Mouse (Mus musculus): ENCODE data around the gene Nim1k. TPM values are rescaled to one million over a fixed set of nuclear protein-coding genes. Genes with fewer than 3 reads are reported as not detected.

Gene Nim1k
- polyA plus RNA-seq, 1 experiment from 2014 or later = 7.0 TPM

GRCm38 (mm10) chr13:119741390-119742237 lies 14.1 kb downstream of the Nim1k start:
- Histone ChIP-seq H3K4me2 (ENCODE audit: low read length) (peak overlapping the region; percentile 56), H3K9me3 (replicated peaks; ENCODE audit: control insufficient read depth, low read length, poor library complexity, severe bottlenecking) (no peaks in the 10 kb centered on the region), H3K36me3 (ENCODE audit: control insufficient read depth, insufficient read depth, low read length) (no peaks in the 10 kb centered on the region), H3K27me3 (ENCODE audit: control insufficient read depth, insufficient read depth, low read depth, low read length) (no peaks in the 10 kb centered on the region), H3K27ac (ENCODE audit: low read length) (peak overlapping the region; percentile 47; the same call in 1 of the 2 replicates), H3K4me1 (ENCODE audit: control insufficient read depth, insufficient read depth, low read length) (peaks cover 13% of the 10 kb centered on the region), H3K4me3 (ENCODE audit: low read depth, low read length) (peak overlapping the region; percentile 7; the same call in 1 of the 2 replicates), H3K9ac (ENCODE audit: low read depth, low read length) (peak overlapping the region; percentile 46; the same call in 1 of the 2 replicates)
- peak; percentile 79 for ATAC-seq
- 2% methylated on average over 19 of the region's 19 CpGs for WGBS

DNA sequence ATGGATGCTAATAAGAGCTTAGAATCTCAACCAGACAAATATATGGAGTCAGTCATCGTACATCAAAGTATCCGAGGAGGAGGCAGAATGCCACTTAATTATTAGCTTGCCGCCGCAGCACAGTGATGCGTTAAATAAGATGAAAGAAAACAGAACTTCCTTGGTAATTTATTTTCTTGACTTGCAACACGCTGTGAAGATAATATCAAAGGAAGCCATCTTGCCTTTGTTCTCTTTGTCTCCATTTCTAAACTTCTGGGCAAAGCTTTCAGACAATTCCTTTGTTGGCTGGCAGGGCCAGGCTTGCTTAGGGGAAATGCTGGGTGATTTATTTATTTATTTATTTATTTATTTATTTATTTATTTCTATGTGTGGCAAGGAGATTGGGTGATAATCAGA lies 24.2 kb downstream of the Nim1k start:
- 27% methylated on average over 6 of the region's 6 CpGs for WGBS
- H3K27ac ChIP-seq (ENCODE audit: low read length) = no peak overlapping the region

DNA sequence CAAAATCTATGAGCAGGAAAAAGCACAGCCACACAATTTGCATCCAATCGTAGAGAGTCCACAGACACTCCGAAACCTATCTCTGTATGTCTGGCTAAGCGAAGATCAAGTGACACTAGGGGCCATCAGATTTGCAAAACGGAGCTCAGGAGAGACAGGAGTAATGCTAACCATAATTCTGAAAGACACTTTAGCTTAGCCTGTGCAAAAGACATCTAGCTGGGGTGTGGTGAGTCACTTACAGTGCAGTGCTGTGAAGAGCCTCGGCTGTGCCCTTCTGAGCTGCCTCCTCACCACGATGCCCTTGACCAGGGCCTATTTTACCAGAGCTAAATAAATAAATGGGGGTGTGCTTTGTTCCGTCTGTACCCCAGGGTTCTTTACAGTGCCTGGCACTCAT lies 26.3 kb downstream of the Nim1k start:
- Histone ChIP-seq H3K27me3 (ENCODE audit: control insufficient read depth, insufficient read depth, low read depth, low read length) (no peaks in the 10 kb centered on the region), H3K9ac (ENCODE audit: low read depth, low read length) (no peak overlapping the region), H3K27ac (ENCODE audit: low read length) (no peak overlapping the region), H3K4me1 (ENCODE audit: control insufficient read depth, insufficient read depth, low read length) (peaks cover 2% of the 10 kb centered on the region; the same call in 1 of the 2 replicates), H3K4me2 (ENCODE audit: low read length) (no peak overlapping the region), H3K36me3 (ENCODE audit: control insufficient read depth, insufficient read depth, low read length) (0 out of 2 replicates have a peak, but pooled peaks cover 3% of the 10 kb centered on the region), H3K4me3 (ENCODE audit: low read depth, low read length) (no peak overlapping the region), H3K9me3 (replicated peaks; ENCODE audit: control insufficient read depth, low read length, poor library complexity, severe bottlenecking) (no peaks in the 10 kb centered on the region)
- no peak for ATAC-seq
- 93% methylated on average over 7 of the region's 7 CpGs for WGBS

More for the DNA sequence above, 24.2 kb downstream of the Nim1k start:
- Histone ChIP-seq H3K4me1 (ENCODE audit: control insufficient read depth, insufficient read depth, low read length) (peaks cover 2% of the 10 kb centered on the region; the same call in 1 of the 2 replicates), H3K4me2 (ENCODE audit: low read length) (no peak overlapping the region), H3K9ac (ENCODE audit: low read depth, low read length) (no peak overlapping the region), H3K27me3 (ENCODE audit: control insufficient read depth, insufficient read depth, low read depth, low read length) (no peaks in the 10 kb centered on the region), H3K4me3 (ENCODE audit: low read depth, low read length) (no peak overlapping the region), H3K9me3 (replicated peaks; ENCODE audit: control insufficient read depth, low read length, poor library complexity, severe bottlenecking) (no peaks in the 10 kb centered on the region), H3K36me3 (ENCODE audit: control insufficient read depth, insufficient read depth, low read length) (no peaks in the 10 kb centered on the region)
- no peak for ATAC-seq

DNA sequence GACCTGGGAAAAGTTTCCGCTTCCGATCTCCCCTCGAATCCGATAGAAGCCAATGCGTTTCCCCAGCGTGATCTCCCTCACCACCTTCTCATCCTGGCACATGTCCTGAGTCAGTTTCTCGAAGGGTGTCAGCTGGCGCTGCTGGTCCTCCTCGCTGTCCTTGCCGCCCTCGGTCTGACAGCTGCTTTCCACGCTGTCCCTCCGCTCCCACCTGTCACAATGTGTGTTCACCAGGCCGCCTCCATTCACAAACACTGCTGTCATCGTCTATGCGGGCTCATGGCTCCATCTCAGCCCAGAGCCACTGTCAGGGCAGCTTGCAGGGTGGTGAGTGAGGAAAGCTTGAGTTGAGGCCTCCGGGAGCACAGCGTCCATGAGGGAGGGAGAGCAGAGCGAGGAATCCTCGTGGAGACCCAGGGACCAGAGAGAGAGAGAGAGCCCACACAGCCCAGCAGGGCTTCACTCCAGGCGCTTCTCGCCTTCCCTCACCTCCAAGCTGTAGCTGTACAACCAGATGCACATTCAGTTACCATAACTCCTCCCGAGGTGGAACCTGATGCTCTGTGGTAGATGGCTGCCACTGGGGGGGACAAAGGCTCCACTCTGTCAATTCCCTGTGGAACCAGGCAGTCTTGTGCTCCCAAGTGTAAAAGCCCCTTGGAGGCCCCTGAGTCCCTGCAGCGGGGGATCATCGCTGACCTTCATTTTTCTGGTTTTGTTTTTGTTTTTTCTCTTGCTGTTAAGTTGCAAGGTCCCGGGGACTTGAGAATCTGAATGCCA lies 27.9 kb downstream of the Nim1k start:
- Histone ChIP-seq H3K27me3 (ENCODE audit: control insufficient read depth, insufficient read depth, low read depth, low read length) (no peaks in the 10 kb centered on the region), H3K4me1 (ENCODE audit: control insufficient read depth, insufficient read depth, low read length) (peaks cover 2% of the 10 kb centered on the region; the same call in 1 of the 2 replicates), H3K36me3 (ENCODE audit: control insufficient read depth, insufficient read depth, low read length) (0 out of 2 replicates have a peak, but pooled peaks cover 3% of the 10 kb centered on the region), H3K4me3 (ENCODE audit: low read depth, low read length) (no peak overlapping the region), H3K27ac (ENCODE audit: low read length) (no peak overlapping the region), H3K9me3 (replicated peaks; ENCODE audit: control insufficient read depth, low read length, poor library complexity, severe bottlenecking) (no peaks in the 10 kb centered on the region), H3K9ac (ENCODE audit: low read depth, low read length) (no peak overlapping the region), H3K4me2 (ENCODE audit: low read length) (no peak overlapping the region)
- 65% methylated on average over 26 of the region's 26 CpGs for WGBS
- no peak for ATAC-seq

GRCm38 (mm10) chr13:119724541-119724940 lies 31.1 kb downstream of the Nim1k start:
- 0 out of 2 replicates have a peak, but pooled peaks cover 3% of the 10 kb centered on the region for H3K36me3 ChIP-seq (ENCODE audit: control insufficient read depth, insufficient read depth, low read length)
- no peak overlapping the region for H3K4me3 ChIP-seq (ENCODE audit: low read depth, low read length)
- WGBS = 83% methylated on average over 7 of the region's 7 CpGs
- ATAC-seq = no peak
- H3K4me1 ChIP-seq (ENCODE audit: control insufficient read depth, insufficient read depth, low read length) = no peaks in the 10 kb centered on the region
- H3K4me2 ChIP-seq (ENCODE audit: low read length) = no peak overlapping the region
- no peaks in the 10 kb centered on the region for H3K27me3 ChIP-seq (ENCODE audit: control insufficient read depth, insufficient read depth, low read depth, low read length)
- no peak overlapping the region for H3K9ac ChIP-seq (ENCODE audit: low read depth, low read length)
- H3K9me3 ChIP-seq (replicated peaks; ENCODE audit: control insufficient read depth, low read length, poor library complexity, severe bottlenecking) = no peaks in the 10 kb centered on the region
- H3K27ac ChIP-seq (ENCODE audit: low read length) = no peak overlapping the region

GRCm38 (mm10) chr13:119723368-119723767 lies 32.3 kb downstream of the Nim1k start:
- ATAC-seq = no peak

DNA sequence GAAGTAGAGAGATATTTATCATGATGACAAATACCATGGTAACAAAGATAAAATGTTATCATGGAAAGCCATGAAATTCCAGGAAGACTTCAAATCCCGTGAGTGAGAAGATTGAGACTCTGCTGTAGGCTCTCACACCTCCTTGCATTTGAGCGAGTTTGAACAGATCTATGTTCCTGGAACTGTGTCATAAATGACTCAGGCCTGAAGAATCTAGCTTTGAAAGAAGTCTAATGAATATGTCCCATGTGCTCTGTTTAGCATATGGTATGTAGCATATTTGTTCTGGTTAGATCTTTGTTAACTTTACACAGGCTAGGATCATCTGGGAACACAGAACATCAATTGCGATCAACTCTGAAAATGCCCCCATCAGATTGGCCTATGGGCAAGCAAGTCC lies 33.2 kb downstream of the Nim1k start:
- H3K4me3 ChIP-seq (ENCODE audit: low read depth, low read length) = no peak overlapping the region
- no peaks in the 10 kb centered on the region for H3K9me3 ChIP-seq (replicated peaks; ENCODE audit: control insufficient read depth, low read length, poor library complexity, severe bottlenecking)
- H3K4me2 ChIP-seq (ENCODE audit: low read length) = no peak overlapping the region
- 95% methylated on average over 3 of the region's 3 CpGs for WGBS
- H3K4me1 ChIP-seq (ENCODE audit: control insufficient read depth, insufficient read depth, low read length) = no peaks in the 10 kb centered on the region
- ATAC-seq = no peak
- no peaks in the 10 kb centered on the region for H3K27me3 ChIP-seq (ENCODE audit: control insufficient read depth, insufficient read depth, low read depth, low read length)
- H3K9ac ChIP-seq (ENCODE audit: low read depth, low read length) = no peak overlapping the region
- 0 out of 2 replicates have a peak, but pooled peaks cover 3% of the 10 kb centered on the region for H3K36me3 ChIP-seq (ENCODE audit: control insufficient read depth, insufficient read depth, low read length)
- H3K27ac ChIP-seq (ENCODE audit: low read length) = no peak overlapping the region

More at GRCm38 (mm10) chr13:119723368-119723767, 32.3 kb downstream of the Nim1k start:
- Histone ChIP-seq H3K36me3 (ENCODE audit: control insufficient read depth, insufficient read depth, low read length) (0 out of 2 replicates have a peak, but pooled peaks cover 3% of the 10 kb centered on the region), H3K9ac (ENCODE audit: low read depth, low read length) (no peak overlapping the region), H3K27me3 (ENCODE audit: control insufficient read depth, insufficient read depth, low read depth, low read length) (no peaks in the 10 kb centered on the region), H3K4me3 (ENCODE audit: low read depth, low read length) (no peak overlapping the region), H3K27ac (ENCODE audit: low read length) (no peak overlapping the region), H3K4me2 (ENCODE audit: low read length) (no peak overlapping the region), H3K4me1 (ENCODE audit: control insufficient read depth, insufficient read depth, low read length) (no peaks in the 10 kb centered on the region), H3K9me3 (replicated peaks; ENCODE audit: control insufficient read depth, low read length, poor library complexity, severe bottlenecking) (no peaks in the 10 kb centered on the region)
- 89% methylated on average over 5 of the region's 5 CpGs for WGBS

DNA sequence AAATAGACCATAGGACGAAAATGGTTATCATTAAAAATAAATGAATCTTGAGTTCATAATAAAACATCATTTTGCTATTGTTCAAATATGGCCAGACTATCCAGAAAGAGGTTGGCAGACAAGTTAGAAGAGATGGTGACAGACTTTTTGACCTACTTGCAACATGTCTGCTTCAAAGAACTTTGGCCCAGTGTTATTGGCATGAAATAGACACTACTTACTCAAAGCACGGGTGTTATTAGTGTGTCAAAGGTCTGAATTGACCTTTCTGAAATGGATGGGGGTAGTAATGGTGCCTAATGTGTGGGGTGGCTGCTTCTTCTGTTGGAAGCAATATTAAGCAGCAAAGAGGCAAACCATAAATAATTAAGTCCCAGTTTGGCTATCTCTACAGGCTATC lies 39.6 kb downstream of the Nim1k start:
- Histone ChIP-seq H3K27ac (ENCODE audit: low read length) (no peak overlapping the region), H3K4me1 (ENCODE audit: control insufficient read depth, insufficient read depth, low read length) (no peaks in the 10 kb centered on the region), H3K9ac (ENCODE audit: low read depth, low read length) (no peak overlapping the region), H3K4me3 (ENCODE audit: low read depth, low read length) (no peak overlapping the region), H3K27me3 (ENCODE audit: control insufficient read depth, insufficient read depth, low read depth, low read length) (no peaks in the 10 kb centered on the region), H3K9me3 (replicated peaks; ENCODE audit: control insufficient read depth, low read length, poor library complexity, severe bottlenecking) (no peaks in the 10 kb centered on the region), H3K36me3 (ENCODE audit: control insufficient read depth, insufficient read depth, low read length) (no peaks in the 10 kb centered on the region; the same call in 1 of the 2 replicates), H3K4me2 (ENCODE audit: low read length) (no peak overlapping the region)
- 87% methylated on average over 2 of the region's 2 CpGs for WGBS
- no peak for ATAC-seq

All from midbrain, embryonic 16.5 days (tissue).